Mouse (Mus musculus) right cerebral cortex, postnatal 36 days (tissue): ENCODE data around the gene Cadps.

Source experiments
- DNase-seq, 2 experiments: peaks; one replicate each; pipeline ENCODE4 v3.0.0; 2022; ENCODE audit warnings: low spot score in 2 of 2, mixed read lengths in 1 of 2

The Cadps gene

DNA sequence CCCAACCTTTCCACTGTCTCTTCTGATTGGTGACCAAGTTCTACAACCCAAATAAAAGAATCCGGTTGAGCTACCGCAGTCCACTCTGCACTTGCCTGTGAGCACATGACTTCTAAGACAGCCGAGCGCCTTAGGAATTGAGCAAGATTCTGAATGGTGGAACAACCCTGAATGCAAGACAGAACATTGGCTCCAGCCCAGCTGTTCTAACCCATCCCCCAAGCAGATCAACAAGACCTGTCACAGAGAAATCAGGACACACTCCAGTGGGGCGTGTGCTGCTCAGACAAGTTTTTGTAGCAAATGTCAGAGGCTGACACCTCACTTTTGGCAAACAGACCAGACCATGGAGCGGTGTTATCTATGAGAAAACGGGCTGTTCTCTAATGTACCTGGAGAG, 431.7 kb downstream of the Cadps start:
- DNase-seq, result no peak

DNA sequence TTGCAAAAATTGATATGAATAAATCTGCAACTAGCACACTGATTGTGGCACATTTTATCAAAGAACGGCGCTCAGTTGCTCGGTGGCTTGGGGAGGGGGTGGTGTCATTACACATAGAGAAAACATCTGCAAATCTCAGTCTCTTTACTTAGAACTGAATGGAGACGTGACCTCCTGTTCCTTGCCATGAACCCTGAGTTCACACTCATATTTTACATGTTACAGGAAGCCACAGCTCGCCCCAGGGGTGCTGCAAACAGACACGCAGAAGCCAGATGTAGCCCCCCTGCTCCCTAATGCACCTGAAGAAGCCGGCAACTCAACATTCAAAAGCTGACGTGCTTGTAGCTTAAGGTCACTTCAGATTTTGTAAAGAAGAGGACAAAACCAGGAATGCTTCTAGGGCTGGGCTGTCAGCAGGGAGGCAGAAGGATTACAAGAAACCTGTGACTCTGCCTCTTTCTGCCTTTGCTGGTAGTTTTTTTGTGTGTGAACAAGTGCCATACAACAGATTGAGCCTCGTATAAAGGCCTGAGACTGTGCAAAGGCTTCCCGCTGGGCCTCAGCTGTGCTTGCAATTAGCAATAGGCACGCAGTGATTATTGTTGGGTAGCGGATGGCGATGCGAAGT, 434.0 kb downstream of the Cadps start:
- DNase-seq, result no peak

DNA sequence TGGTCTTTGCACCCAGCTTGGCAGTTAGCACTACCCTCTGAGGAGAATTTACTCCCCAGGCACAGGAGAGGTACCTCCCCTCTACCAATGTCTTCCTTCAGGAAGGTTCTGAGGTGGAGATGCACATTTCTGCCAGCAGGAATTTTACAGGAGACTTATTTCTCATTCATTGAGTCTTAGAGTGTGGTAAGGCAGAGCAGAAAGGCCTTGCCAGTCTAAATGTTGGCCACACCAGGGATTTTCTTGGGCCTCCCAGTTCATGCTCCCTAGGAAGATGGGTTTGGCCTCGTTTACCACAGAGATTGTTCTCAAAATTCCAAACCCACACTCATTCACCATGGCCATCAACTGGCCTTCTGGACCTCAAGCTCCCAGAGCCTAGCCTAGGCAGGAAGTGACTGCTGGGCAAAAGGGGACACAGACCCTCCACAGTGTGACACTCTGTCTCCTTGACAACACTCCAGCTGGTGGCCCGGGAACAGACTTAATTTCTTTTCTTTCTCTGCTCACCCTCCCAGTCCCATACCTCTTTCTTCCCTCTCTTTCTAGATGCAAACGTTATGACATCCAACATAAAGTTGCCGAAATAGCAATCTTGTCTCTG, 434.6 kb downstream of the Cadps start:
- no peak for DNase-seq

DNA sequence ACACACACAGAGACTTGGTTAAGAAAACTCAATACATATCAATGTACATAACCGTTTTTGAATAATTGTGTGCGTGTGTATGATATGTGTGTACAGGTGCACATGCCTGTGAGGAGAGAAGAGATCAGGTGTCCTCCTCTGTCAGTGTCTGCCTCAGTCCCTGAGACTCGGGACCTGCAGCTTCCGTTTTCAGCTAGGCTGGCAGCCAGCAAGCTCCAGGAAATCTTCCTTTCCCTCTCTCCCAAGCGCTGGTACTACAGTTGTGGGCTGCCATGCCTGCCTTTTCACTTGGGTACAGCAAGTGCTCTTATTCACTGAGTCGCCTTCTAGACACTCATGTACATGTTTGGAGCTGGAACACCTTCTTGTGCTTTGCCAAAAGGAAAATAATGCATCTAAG, 435.7 kb downstream of the Cadps start:
- DNase-seq, result no peak

DNA sequence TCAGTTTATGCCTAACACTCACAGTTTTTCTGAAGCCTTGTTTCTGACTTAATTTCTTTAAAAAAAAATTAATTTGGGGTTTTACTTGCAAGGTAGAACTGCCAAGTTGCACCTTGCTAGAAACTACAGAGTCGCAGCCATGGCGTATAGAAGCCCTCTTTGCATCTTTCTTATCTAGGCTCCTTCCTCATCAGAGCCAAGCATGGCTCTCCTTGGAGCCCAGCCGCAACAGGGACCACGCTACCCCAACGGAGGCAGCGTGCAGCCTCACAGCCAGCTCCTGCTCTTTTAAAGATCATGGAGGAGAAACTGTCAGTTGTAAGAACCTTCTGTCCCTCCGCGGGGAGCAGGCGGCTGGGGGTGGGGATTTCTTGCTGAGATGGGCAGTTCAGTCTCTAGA, 445.0 kb downstream of the Cadps start:
- DNase-seq, result no peak

DNA sequence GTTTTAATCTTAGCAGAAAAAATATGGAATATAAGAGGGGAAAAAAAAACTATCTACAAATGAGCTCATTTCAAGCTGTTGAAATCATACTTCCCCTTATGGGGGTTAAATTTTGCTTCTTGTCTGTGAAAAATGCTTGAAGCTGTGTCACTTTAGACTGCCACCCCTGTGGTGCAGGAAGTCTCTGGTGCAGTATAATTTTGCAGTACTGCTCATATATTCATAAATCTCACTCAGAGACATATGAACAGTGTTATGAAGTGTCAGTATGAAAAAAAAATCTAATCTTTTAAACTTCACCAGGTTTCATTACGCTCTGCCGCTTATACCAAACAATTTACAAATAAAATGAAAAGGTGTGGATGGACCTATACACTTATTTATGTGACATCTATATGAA, 445.6 kb downstream of the Cadps start:
- DNase-seq, result no peak

DNA sequence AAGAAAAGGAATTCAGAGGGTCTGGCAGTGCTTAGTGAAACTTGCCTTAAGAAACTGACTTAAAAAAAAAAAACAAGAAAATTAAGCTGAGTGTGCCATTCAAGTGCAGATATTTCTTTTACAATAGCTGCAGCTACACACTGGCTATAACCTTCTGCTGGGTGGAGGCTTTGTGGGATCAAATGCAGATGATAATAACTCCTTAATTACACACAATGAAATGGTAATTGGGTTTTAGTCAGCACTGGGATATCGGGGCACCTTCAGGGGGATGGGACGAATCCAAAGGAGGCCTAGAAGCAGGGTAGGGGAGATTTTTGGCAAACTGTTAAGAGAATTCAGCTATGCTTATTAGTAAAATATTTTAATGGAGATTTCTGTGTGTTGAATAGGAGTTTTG, 447.4 kb downstream of the Cadps start:
- no peak for DNase-seq

DNA sequence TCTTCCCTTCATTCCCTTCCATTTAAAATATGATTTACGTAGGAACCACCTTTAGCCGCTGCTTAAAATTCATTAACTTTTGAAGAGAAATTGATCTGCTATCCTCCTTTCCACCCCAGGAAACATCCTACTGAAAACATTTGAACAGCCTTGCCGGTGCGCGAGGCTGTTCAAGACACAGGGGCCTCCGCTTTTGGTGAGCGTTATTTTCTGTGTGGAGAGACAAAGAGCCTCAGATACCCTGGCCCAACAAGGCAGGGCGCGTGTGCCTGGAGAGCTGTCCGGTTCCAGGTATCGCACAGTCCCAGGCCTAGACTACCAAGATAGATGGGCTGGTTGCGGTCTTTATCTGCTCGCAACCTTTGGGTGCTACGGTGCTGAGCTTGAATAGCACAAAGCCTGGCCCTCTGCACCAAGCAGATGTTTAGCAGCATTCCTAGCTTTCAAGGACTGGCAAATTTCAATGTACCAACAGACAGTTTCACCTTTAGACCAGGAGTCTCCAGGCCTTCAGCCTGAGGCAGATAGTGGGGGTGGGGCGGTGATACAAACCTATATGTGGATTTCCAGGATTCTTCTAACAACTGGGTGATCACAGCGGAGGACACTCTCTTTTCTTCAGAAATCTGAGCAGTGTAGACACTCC, 472.5 kb downstream of the Cadps start:
- DNase-seq, result no peak

DNA sequence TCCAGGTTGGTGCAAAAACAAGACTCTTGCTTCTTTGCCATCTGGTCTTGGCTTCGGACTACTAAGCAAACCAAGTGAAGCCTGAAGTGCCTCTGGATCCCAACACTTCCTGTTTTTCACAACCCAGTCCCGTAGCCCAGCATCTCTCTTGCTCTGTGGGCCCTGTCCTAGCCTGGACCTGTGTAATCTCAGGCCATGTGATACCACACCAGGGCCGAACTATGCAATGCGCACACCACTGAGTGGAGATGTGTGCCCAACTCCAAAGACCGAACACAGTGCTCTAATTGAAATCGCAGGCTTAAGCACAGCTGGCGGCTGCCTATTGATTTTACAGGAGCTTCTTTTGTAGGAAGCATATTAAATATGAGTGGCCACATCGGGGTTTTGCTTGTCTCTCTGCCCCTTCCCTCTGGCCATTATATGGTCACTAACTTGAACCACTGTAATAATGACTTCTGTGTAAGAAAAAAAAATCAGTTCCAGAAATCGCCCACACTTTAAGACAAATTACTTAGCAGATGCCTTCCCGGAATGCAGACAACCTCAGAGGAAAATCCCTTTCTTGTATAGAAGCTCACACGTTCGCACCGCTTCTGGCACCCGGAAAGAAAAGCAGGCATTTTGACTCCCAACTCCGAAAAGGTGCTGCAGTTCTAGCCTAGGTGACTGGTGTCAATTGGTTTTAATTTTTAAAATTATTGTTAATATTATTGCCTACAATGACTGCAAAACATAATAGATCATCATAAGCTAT, 473.4 kb downstream of the Cadps start:
- no peak for DNase-seq

DNA sequence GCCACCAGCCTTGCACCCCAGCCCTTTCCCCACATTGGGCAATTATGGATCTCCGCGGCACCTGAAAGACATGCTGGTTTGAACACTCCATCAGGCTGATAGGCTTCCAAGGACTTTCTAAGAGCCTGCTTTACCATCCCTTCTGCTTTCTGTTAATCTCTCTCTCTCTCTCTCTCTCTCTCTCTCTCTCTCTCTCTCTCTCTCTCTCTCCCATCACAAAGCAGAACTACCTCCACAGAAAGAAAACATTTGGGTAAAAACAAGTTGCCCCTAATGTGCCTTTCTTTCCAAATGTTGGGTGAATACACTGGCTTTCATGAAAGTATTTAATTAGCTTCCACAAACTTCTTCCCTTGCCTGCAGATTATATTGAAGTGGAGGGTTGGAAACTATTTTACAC, 474.8 kb downstream of the Cadps start, which contains the start of gene Fezf2:
Fezf2 (minus strand) TSS at position 101 of the 400 bp plus-strand sequence.
- no peak for DNase-seq

DNA sequence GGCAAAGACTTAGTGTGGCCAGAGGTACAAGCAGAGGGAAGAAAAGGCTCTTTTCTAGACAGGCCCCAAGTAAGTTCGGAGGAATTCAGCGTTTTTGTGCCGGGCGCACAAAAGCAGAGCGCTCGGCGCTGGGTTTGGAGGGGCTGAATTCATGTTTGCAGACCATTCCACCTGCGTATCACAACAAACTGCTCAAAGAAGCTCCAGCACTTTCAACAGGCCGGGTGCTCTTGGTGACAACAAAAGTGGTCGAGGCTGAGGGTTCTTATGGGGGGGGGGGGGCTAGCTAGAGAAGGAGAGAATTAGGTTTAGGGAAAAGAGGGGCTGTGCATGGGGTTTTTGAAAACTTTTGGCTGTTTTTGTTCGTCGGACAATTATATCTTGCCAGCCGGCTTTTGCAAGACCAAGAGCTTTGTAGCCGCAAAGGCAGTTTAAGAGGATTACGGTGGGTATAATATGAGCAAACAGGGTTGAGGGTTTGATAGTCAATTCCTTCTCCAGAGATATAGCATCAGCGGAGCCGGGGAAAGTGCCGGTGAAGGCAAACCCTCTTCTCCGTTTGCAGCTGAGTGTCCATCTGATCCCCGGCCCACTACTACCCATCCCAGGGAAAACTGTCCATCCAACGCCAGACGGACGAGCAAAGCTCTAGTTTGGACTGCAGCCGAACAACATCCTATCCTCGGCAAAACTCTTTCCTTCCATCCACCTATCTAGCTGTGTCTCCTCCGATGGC, 475.8 kb downstream of the Cadps start:
- DNase-seq, result no peak

DNA sequence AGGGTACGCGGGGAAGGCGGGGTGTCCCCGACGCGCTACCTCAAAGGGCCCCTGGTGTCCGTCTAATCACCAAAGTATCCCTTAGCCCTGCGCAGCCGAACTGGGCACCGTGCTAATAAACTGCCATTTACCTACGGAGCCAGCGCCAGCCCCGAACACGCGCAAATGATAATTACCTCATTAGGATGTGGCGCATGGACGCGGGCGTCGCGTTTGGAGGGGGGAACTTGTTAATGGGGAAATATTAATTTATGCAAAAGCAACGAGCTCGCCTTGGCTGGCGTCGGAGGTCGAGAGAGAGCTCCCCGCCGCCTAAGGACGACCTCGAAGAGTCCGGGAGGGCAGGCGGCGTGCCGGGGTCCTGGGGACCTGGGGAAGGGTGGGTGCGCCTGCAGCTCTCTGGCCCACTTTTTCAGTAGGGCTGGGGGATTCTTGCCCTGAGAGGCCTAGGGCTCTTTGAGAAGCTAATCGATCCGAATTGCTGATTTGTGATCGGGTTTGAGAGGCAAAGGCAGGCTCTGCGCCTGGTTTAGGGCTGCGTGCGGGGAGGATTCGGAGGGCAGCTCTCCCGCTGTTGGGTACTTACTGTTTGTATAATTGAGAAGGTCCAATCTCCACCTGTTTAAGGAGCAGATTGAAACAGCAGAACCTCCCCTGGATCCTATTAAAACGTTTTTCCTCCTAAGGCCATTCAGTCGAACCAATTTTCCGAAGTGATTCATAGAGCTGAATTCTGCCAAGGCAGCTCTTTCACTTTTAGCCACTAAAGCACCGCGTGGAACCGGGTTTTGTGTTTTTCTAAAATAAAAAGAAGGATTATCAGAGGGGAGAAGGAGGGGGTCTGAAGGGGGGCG, 476.6 kb downstream of the Cadps start:
- DNase-seq, result no peak

DNA sequence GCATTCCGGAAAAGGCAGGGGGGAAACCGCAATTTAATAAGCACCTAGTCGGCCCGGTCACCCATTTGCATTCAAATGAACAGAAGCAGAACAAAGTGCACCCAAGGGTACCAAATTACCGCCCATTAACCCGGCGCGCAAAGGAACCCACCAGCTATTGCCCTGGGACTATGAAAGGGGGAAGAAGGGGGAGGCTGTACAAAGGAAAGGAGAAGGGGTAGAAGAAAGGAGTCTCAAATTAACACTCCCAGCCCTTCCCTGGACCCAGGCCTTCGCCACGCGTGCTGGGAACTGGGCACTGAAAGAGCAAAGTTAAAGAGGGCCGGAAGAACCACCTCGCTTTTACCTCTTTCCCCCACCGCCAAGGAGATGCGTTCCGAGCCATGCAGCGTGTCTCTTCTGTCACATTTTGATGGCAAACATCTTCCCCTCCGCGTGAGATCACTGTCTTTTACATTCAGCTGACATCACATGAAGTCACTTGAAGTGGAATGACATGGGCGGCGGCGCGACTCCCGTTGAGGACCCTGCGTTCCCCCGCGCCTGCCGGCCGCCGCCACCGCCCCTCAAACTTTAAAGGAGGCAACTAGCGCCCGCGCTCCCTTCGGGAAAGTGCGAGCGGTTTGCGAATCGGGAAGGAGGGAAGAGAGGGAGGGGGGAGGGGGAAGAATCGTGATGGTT, 477.5 kb downstream of the Cadps start:
- DNase-seq, result no peak

DNA sequence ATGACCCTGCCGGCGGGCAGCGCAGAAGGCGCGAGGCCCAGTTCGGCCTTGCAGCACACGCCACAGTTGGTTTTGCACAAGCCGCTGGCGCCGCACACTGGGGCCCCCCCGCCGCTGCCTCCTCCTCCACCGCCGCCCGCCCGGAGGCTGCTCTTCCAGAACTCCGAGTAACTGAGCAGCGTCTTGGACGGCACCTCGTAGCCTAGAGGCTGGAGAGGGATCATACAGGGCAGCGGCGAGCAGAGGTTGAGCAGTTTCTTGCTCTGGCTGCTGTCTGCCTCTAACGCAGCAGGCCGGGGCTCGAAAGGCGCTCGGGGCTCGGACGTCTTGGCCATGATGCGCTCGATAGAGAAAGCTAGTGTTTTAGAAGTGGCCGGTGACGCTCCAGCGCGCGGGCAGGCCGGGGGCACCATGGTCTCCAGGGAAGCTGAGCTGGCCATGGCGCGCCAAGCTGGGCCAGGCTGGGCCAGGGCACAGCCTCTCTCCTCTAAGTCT, 478.1 kb downstream of the Cadps start:
- no peak for DNase-seq

DNA sequence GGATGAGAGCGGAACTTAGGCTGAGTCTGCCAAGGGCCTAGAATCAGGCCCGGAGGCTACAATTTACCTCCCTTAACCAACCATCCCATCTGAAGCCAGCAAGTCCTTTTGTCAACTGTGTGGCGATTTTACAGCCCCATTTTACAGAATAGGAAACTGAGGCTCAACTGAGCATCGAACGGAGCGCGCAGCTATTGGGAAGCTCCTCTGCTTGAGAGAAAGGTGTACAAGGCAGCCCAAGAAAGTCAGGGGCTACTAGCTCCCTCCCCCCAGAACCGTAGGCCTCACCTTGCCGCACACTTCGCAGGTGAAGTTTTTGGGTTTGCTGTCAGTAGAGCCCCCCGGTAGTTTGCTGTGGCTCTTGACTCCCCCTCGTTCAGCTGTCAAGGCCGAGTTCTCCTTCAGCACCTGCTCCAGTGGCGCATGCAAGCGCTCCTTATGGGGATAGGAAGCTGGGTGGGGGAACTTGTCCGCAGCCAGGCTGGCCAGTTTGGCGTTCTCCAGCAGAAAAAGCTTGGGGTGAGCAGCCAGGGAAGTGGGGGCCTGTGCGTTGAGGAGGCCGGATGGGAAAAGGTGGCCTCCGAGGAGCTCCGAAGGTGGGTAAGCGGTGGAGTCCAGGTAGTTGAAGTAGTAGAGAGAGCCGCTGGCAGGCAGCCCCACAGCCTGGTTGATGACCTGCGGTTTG, 478.7 kb downstream of the Cadps start:
- DNase-seq, result no peak

DNA sequence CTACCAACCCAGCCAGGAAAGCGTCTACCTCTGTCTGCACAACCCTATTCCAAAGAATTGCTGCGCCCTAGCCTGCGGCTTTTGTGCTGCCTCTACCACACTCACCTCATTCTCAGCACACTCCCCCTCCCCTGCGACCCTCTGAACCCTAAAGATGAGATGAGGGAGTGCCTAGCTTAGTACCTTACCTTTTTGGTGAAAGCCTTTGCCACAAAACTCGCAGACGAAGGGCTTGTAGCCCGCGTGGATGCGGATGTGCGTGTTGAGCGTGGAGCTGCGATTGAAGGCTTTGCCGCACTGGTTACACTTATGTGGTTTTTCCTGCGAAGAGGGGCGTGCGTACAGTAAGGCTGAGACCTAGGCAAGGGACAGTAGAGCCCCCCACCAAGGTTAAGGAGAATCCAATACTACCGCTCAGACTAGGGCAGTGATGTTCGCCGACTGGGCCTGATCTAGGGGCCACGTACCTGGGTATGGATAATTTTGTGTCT, 479.4 kb downstream of the Cadps start:
- no peak for DNase-seq

DNA sequence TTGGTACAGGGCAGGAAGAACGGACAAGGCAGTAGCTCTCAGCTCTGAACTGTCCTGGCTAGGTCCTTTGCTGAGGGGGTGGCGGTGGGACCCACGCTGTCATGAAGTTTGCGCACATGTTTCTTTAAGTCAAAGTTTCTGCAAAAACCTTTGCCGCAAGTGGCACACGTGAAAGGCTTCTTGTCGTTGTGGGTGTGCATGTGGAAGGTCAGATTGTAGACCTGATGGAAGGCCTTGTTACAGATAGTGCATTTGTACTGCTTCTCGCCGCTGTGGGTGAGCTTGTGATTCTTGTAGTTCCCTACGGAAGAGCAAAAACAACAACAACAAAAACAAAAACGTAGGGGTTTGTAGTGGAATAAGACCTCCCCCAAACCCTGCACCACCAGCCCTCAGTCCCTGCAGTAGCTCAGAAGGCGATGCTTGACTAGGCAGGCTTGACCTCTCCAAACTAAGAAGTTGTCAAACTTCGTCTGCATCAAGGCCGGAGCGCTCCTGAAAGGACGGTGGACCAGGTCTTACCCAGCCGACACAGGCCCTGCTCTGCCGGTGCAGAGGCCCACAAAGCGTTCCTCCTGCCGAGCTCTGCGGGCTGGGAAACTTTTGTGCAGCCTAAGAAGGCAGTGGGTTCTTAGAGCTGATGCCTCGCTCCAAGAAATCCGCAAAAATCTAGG, 480.3 kb downstream of the Cadps start:
- no peak for DNase-seq

DNA sequence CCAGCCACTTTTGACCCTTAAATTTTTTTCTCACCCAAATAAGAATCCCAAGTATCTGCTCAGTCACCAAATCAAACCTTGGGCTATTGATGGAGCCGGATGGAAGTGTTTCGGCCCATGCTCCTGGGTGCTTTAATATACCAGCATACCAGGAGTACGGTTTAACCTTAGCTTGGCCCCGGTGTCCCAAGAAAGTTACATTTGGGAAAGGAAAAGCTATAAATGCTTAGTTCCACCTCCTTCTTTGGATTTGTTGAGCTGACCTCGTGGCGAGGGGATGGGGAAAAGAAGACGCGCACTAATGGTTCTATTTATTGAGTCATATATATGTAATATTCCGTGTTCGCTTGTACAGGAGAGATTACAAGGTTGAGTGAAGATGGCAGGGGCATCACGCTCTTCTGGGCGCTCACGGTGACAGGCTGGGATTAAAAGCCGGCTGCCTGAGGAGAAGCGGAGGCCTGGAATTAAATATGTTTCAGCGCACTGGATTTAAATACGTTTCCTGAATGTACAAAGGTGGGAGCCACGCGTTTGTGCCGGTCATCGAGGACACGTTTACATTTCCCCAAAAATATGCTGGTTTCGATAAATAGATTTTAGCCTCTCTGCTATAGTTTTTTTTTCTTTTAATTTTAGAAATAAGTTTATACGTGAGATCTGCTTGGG, 481.0 kb downstream of the Cadps start:
- no peak for DNase-seq
